Comparison of ENCODE assay signal across 15 mouse cellular contexts in genomic region chr7:132692719-132693118, GRCm38 (mm10).
A peak's percentile ranks its signal among the peaks of the same experiment; 100 is the strongest.
DNase-seq lines count a peak whose midpoint lies in the region; ATAC-seq and TF ChIP-seq lines count a peak whose summit lies in the region.
"Had no signal": no experiment of that assay in that cellular context is flagged by ENCODE, and none has a peak within 500 bp of the region (broad histone marks: within the 10 kb centered on the region; RNA-seq: fewer than 3 reads in every experiment).

No protein-coding gene starts in this region.

- H3K27ac ChIP-seq in stomach, postnatal 0 days (replicated peaks), result no peak overlapping the region
- H3K27ac ChIP-seq: embryonic facial prominence, embryonic 13.5 days; stomach, embryonic 15.5 days had no signal

- TF ChIP-seq CTCF in stomach, postnatal 0 days (IDR thresholded peaks at IDR 0.05; ENCODE audit: low read depth), result no peak

- no peak overlapping the region for H3K9ac ChIP-seq in stomach, postnatal 0 days (ENCODE audit: low read length)
- H3K9ac ChIP-seq: embryonic facial prominence, embryonic 13.5 days; lung, embryonic 14.5 days; stomach, embryonic 15.5 days had no signal

- no peak overlapping the region for H3K4me2 ChIP-seq in stomach, postnatal 0 days (replicated peaks; ENCODE audit: low read depth)
- H3K4me2 ChIP-seq: embryonic facial prominence, embryonic 13.5 days; lung, embryonic 14.5 days; stomach, embryonic 15.5 days had no signal

- TF ChIP-seq EP300 in stomach, postnatal 0 days (optimal IDR thresholded peaks at IDR 0.05), result no peak

- no peak overlapping the region for H3K4me3 ChIP-seq in stomach, postnatal 0 days (ENCODE audit: low read depth, low read length)
- H3K4me3 ChIP-seq: embryonic facial prominence, embryonic 13.5 days; stomach, embryonic 15.5 days had no signal

- intact Hi-C loops in left cerebral cortex, postnatal 10 days (cut with DNase I), result no loop called here

- peaks cover 9% of the 10 kb centered on the region; the same call in 1 of the 2 replicates for H3K4me1 ChIP-seq in stomach, postnatal 0 days (replicated peaks; ENCODE audit: control insufficient read depth, insufficient read depth)

- no peaks in the 10 kb centered on the region for H3K27me3 ChIP-seq in stomach, postnatal 0 days (ENCODE audit: control insufficient read depth, insufficient read depth, low read length)
- H3K27me3 ChIP-seq: embryonic facial prominence, embryonic 13.5 days; Patski; stomach, embryonic 15.5 days had no signal

- DNase-seq in cerebellum, adult 8-10 months, result peak; percentile 33
- no peak for DNase-seq in cerebellum, adult 11-12 months
- DNase-seq in left cerebral cortex, postnatal 10 days (ENCODE audit: extremely low spot score in 1 of 2, low spot score in 2 of 2), result peak; percentile 46 to 66
- no peak for DNase-seq in left cerebral cortex, adult 11 months (ENCODE audit: low spot score)
- peak; percentile 70 for DNase-seq in kidney, adult 18-20 months
- DNase-seq in layer of hippocampus, postnatal 10 days (ENCODE audit: low spot score in 2 of 2), result peak; percentile 72 to 80
- no peak for DNase-seq in stomach, postnatal 0 days (ENCODE audit: low spot score)
- no peak for DNase-seq in lung, postnatal 10 days
- DNase-seq: gastrocnemius, postnatal 14 days; heart, postnatal 36 days; lung, embryonic 14.5 days had no signal

- ATAC-seq in stomach, postnatal 0 days (ENCODE audit: low FRiP score, low TSS enrichment), result no peak
- ATAC-seq: midbrain, embryonic 16.5 days; Patski had no signal

- no peaks in the 10 kb centered on the region for H3K9me3 ChIP-seq in stomach, postnatal 0 days (ENCODE audit: control insufficient read depth, low read length)
- H3K9me3 ChIP-seq: stomach, embryonic 15.5 days had no signal

- no peaks in the 10 kb centered on the region for H3K36me3 ChIP-seq in stomach, postnatal 0 days (ENCODE audit: control insufficient read depth, insufficient read depth, low read length)
- H3K36me3 ChIP-seq: embryonic facial prominence, embryonic 13.5 days; stomach, embryonic 15.5 days had no signal

- WGBS in stomach, postnatal 0 days, result 84% methylated on average over 9 of the region's 9 CpGs

Comparison
In these comparisons a context has a peak if more than half of its experiments do, and no peak if none do; other contexts are left out.
1. DNase-seq: peak in cerebellum, adult 8-10 months (single experiment), left cerebral cortex, postnatal 10 days (2 of 2), kidney, adult 18-20 months (single experiment) and layer of hippocampus, postnatal 10 days (2 of 2); none in cerebellum, adult 11-12 months (single experiment), left cerebral cortex, adult 11 months (single experiment), stomach, postnatal 0 days (single experiment) and lung, postnatal 10 days (single experiment).